Mouse (Mus musculus): Measurements from ENCODE around the gene Adnp.

GRCm38 (mm10) chr2:168147722-168148432, 59.0 kb downstream of the Adnp start:
- TF ChIP-seq GATA1 (IDR thresholded peaks at IDR 0.05; ENCODE audit: borderline replicate concordance, low read length) (no peak), FLI1 (IDR thresholded peaks at IDR 0.05; ENCODE audit: low read length) (no peak)

Measured in megakaryocyte, embryonic 14.5 days (primary cell).